Mouse (Mus musculus) stomach, postnatal 0 days (tissue): ENCODE data around the gene Ddit4. TPM values are rescaled to one million over a fixed set of nuclear protein-coding genes. Genes with fewer than 3 reads are reported as not detected.
A peak's percentile ranks its signal among the peaks of the same experiment; 100 is the strongest.

Experiments
- ATAC-seq: fragments of 200-750 bp; cut with Nextera tagmentation; 2 replicates; pipeline ENCODE4 v1.8.0; 2017; ENCODE audit not compliant: low FRiP score, low TSS enrichment
- DNase-seq: peaks from one replicate; pipeline ENCODE4 v3.0.0-alpha.2; 2016; ENCODE audit warnings: low spot score
- H3K27ac ChIP-seq: fragments of 300-500 bp; sonication (generic); replicated peaks from 2 replicates; pipeline ENCODE4 v1.5.1; 2014; ENCODE audit warnings: mild to moderate bottlenecking, control low read depth
- H3K27me3 ChIP-seq: fragments of 300-500 bp; sonication (generic); 2 replicates; pipeline ENCODE4 v1.6.1; 2014; ENCODE audit warnings: low read length; ENCODE audit not compliant: control insufficient read depth, insufficient read depth
- H3K36me3 ChIP-seq: fragments of 300-500 bp; sonication (generic); 2 replicates; pipeline ENCODE4 v1.6.1; 2014; ENCODE audit warnings: low read length, mixed read lengths; ENCODE audit not compliant: control insufficient read depth, insufficient read depth
- H3K4me1 ChIP-seq: fragments of 300-500 bp; sonication (generic); replicated peaks from 2 replicates; pipeline ENCODE4 v1.6.1; 2014; ENCODE audit warnings: antibody characterized with exemption; ENCODE audit not compliant: control insufficient read depth, insufficient read depth
- H3K4me2 ChIP-seq: fragments of 300-500 bp; sonication (generic); replicated peaks from 2 replicates; pipeline ENCODE4 v1.6.1; 2014; ENCODE audit warnings: low read depth, mild to moderate bottlenecking, control low read depth, moderate library complexity
- H3K4me3 ChIP-seq: fragments of 300-500 bp; sonication (generic); 2 replicates; pipeline ENCODE4 v1.5.1; 2014; ENCODE audit warnings: low read depth, low read length, control low read depth
- H3K9ac ChIP-seq: fragments of 300-500 bp; sonication (generic); 2 replicates; pipeline ENCODE4 v1.6.1; 2014; ENCODE audit warnings: mild to moderate bottlenecking, low read length, control low read depth, mixed read lengths
- H3K9me3 ChIP-seq: fragments of 300-500 bp; sonication (generic); 2 replicates; pipeline ENCODE4 v1.6.1; 2016; ENCODE audit warnings: low read length; ENCODE audit not compliant: control insufficient read depth
- CTCF ChIP-seq: IDR thresholded peaks from 2 replicates; pipeline ENCODE4 v1.5.1; 2016; ENCODE audit warnings: antibody characterized with exemption, low read depth, mild to moderate bottlenecking, moderate library complexity
- EP300 ChIP-seq: optimal IDR thresholded peaks from 2 replicates; pipeline ENCODE3; 2016; ENCODE audit warnings: antibody characterized with exemption
- WGBS: fragments of 180-500 bp; shearing (Covaris S2); extraction: QIAGEN DNeasy Blood & Tissue Kit; methylation state at CpG from one replicate; pipeline ENCODE4 v1.1.7; 2014; 5-methylcytosine and 5-hydroxymethylcytosine counted together
- polyA plus RNA-seq: library from polyadenylated mRNA; unstranded; fragments of >200 nt; fragmentation: Nextera tagmentation; extraction: Ambion mirVana; gene quantifications from 2 replicates; pipeline ENCODE4 v1.2.1, GENCODE M21; 2015

Gene Ddit4
- polyA plus RNA-seq, 1 experiment from 2014 or later, result 17.3 TPM

- Histone ChIP-seq H3K4me3 (no peak overlapping the region), H3K27ac (peak overlapping the region; percentile 84), H3K9ac (no peak overlapping the region), H3K36me3 (no peaks in the 10 kb centered on the region), H3K27me3 (no peaks in the 10 kb centered on the region), H3K4me1 (peaks cover 16% of the 10 kb centered on the region; the same call in 1 of the 2 replicates), H3K9me3 (no peaks in the 10 kb centered on the region), H3K4me2 (peak overlapping the region; percentile 2; the same call in 1 of the 2 replicates)
- 46% methylated on average over 7 of the region's 7 CpGs for WGBS
- TF ChIP-seq EP300 (no peak), CTCF (no peak)
- DNase-seq, result peak; percentile 56
- ATAC-seq, result peak; percentile 22; the same call in 1 of the 2 replicates
Observed at GRCm38 (mm10) chr10:59908776-59909315, 42.8 kb downstream of the Ddit4 start.

GRCm38 (mm10) chr10:59907695-59908299, 43.8 kb downstream of the Ddit4 start:
- H3K27me3 ChIP-seq, result no peaks in the 10 kb centered on the region
- no peak overlapping the region for H3K4me3 ChIP-seq
- ATAC-seq (peak; percentile 80), DNase-seq (peak; percentile 83)
- H3K27ac ChIP-seq, result peak overlapping the region; percentile 84
- H3K4me1 ChIP-seq, result peaks cover 18% of the 10 kb centered on the region; the same call in 1 of the 2 replicates
- 11% methylated on average over 7 of the region's 7 CpGs for WGBS
- TF ChIP-seq CTCF (no peak), EP300 (no peak)
- H3K9ac ChIP-seq, result peak overlapping the region; percentile 18; the same call in 1 of the 2 replicates
- H3K36me3 ChIP-seq, result no peaks in the 10 kb centered on the region
- no peaks in the 10 kb centered on the region for H3K9me3 ChIP-seq
- H3K4me2 ChIP-seq, result 0 out of 2 replicates have a peak overlapping the region, but pooled peaks have one; percentile 1

- WGBS, result 49% methylated on average over 3 of the region's 3 CpGs
- DNase-seq (peak; percentile 68), ATAC-seq (peak; percentile 69)
- Histone ChIP-seq H3K9me3 (no peaks in the 10 kb centered on the region), H3K4me3 (no peak overlapping the region), H3K9ac (no peak overlapping the region; the same call in 1 of the 2 replicates), H3K36me3 (no peaks in the 10 kb centered on the region), H3K27me3 (no peaks in the 10 kb centered on the region), H3K4me1 (peaks cover 21% of the 10 kb centered on the region; the same call in 1 of the 2 replicates), H3K4me2 (no peak overlapping the region), H3K27ac (peak overlapping the region; percentile 84)
- no peak for TF ChIP-seq EP300
- no peak for TF ChIP-seq CTCF
Observed at GRCm38 (mm10) chr10:59907080-59907609, 44.5 kb downstream of the Ddit4 start.

- peak overlapping the region; percentile 73; the same call in 1 of the 2 replicates for H3K27ac ChIP-seq
- no peak for DNase-seq
- H3K27me3 ChIP-seq, result no peaks in the 10 kb centered on the region
- H3K9ac ChIP-seq, result no peak overlapping the region
- peaks cover 2% of the 10 kb centered on the region; the same call in 1 of the 2 replicates for H3K36me3 ChIP-seq
- no peak for ATAC-seq
- no peak overlapping the region for H3K4me2 ChIP-seq
- WGBS, result 29% methylated on average over 7 of the region's 7 CpGs
- H3K9me3 ChIP-seq, result no peaks in the 10 kb centered on the region
- TF ChIP-seq EP300 (no peak), CTCF (no peak)
- no peak overlapping the region for H3K4me3 ChIP-seq
- peaks cover 27% of the 10 kb centered on the region for H3K4me1 ChIP-seq
Observed at GRCm38 (mm10) chr10:59903170-59903569, 48.5 kb downstream of the Ddit4 start.

GRCm38 (mm10) chr10:59902606-59902990, 49.0 kb downstream of the Ddit4 start:
- Histone ChIP-seq H3K36me3 (peaks cover 2% of the 10 kb centered on the region; the same call in 1 of the 2 replicates), H3K4me3 (no peak overlapping the region), H3K4me1 (peaks cover 23% of the 10 kb centered on the region), H3K9me3 (no peaks in the 10 kb centered on the region), H3K4me2 (no peak overlapping the region), H3K9ac (no peak overlapping the region; the same call in 1 of the 2 replicates), H3K27me3 (no peaks in the 10 kb centered on the region), H3K27ac (peak overlapping the region; percentile 73)
- ATAC-seq (no peak), DNase-seq (no peak)
- TF ChIP-seq EP300 (no peak), CTCF (no peak)
- WGBS, result 37% methylated on average over 8 of the region's 8 CpGs
